In the genomic region with DNA sequence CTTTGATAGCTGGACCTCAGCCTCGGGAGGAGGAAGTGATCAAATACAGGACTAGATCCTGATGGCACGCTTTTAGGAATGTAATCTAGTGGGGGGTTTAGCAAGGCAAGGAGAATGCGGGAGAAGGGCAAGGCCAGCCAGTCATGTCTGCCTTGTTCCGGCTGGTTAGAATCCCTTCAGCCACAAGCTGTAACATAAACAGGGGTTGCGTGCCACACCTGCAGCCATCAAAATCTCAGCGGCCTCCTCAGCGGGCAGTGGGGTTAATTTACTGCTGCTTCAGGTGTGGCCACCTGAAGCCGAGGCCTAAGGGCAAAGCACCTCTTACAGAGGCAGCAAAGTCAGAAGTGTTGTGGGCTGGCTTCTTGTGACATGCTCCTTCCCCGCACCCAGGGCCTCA, we compare ENCODE assay signal across 8 mouse cellular contexts. TPM values are rescaled to one million over a fixed set of nuclear protein-coding genes. Genes with fewer than 3 reads are reported as not detected.
A peak's percentile ranks its signal among the peaks of the same experiment; 100 is the strongest.
DNase-seq lines count a peak whose midpoint lies in the region; ATAC-seq and TF ChIP-seq lines count a peak whose summit lies in the region.

Gene Ndrg4 (plus strand): TSS at position 350 of the 400 bp plus-strand sequence.

- H3K27ac ChIP-seq in kidney, embryonic 16.5 days (ENCODE audit: low read length) = no peak within 1 kb of the TSS
- no peak within 1 kb of the TSS for H3K27ac ChIP-seq in heart, embryonic 12.5 days (ENCODE audit: poor library complexity, severe bottlenecking)
- H3K27ac ChIP-seq in small intestine, adult 2 months (ENCODE audit: insufficient read depth, low read depth, low read length) = no peak within 1 kb of the TSS

- intact Hi-C loops in left cerebral cortex, postnatal 25 days (cut with DNase I) = no loop called here

- no peak for TF ChIP-seq POLR2A in small intestine, adult 2 months (IDR thresholded peaks at IDR 0.05; ENCODE audit: low read depth, low read length)

- peak within 1 kb of the TSS; percentile 55 for H3K9ac ChIP-seq in kidney, embryonic 16.5 days (replicated peaks; ENCODE audit: low read length)
- H3K9ac ChIP-seq in heart, embryonic 12.5 days = peak within 1 kb of the TSS; percentile 76

- H3K9me3 ChIP-seq in kidney, embryonic 16.5 days (ENCODE audit: low read length) = no peaks in the 10 kb centered on the region
- no peaks in the 10 kb centered on the region for H3K9me3 ChIP-seq in heart, embryonic 12.5 days (replicated peaks)

- DNase-seq in kidney, postnatal 10 days = no peak
- no peak for DNase-seq in adrenal gland, adult 8-10 months
- DNase-seq in left cerebral cortex, postnatal 25 days (ENCODE audit: low spot score in 2 of 2) = no peak
- no peak for DNase-seq in lung, postnatal 10 days
- DNase-seq in embryo, embryonic 9.5 days (ENCODE audit: extremely low spot score) = no peak

- peaks cover 62% of the 10 kb centered on the region for H3K27me3 ChIP-seq in kidney, embryonic 16.5 days (ENCODE audit: insufficient read depth, low read length)
- H3K27me3 ChIP-seq in heart, embryonic 12.5 days (replicated peaks) = peaks cover 79% of the 10 kb centered on the region
- peaks cover 33% of the 10 kb centered on the region for H3K27me3 ChIP-seq in small intestine, adult 2 months (ENCODE audit: control insufficient read depth, insufficient read depth, low read length)

- no peak for TF ChIP-seq CTCF in small intestine, adult 2 months (IDR thresholded peaks at IDR 0.05; ENCODE audit: extremely low read depth, insufficient read length, insufficient replicate concordance, low read depth, low read length)

- H3K4me1 ChIP-seq in kidney, embryonic 16.5 days (ENCODE audit: insufficient read depth, low read length) = peaks cover 15% of the 10 kb centered on the region
- peaks cover 7% of the 10 kb centered on the region for H3K4me1 ChIP-seq in heart, embryonic 12.5 days (replicated peaks)
- peaks cover 3% of the 10 kb centered on the region; the same call in 1 of the 2 replicates for H3K4me1 ChIP-seq in small intestine, adult 2 months (ENCODE audit: control insufficient read depth, insufficient read depth, insufficient read length, low read length)

- ATAC-seq in kidney, embryonic 16.5 days (ENCODE audit: low FRiP score, low TSS enrichment) = no peak
- ATAC-seq in heart, embryonic 12.5 days (ENCODE audit: insufficient number of reproducible peaks, low FRiP score) = no peak

- peak within 1 kb of the TSS; percentile 60 for H3K4me3 ChIP-seq in kidney, embryonic 16.5 days (ENCODE audit: low read length)
- H3K4me3 ChIP-seq in heart, embryonic 12.5 days = peak within 1 kb of the TSS; percentile 66
- peak within 1 kb of the TSS; percentile 51 for H3K4me3 ChIP-seq in small intestine, adult 2 months (ENCODE audit: low read depth, low read length)

- peak within 1 kb of the TSS; percentile 98 for H3K4me2 ChIP-seq in kidney, embryonic 16.5 days (replicated peaks; ENCODE audit: low read depth, low read length)
- H3K4me2 ChIP-seq in heart, embryonic 12.5 days = peak within 1 kb of the TSS; percentile 87

- H3K36me3 ChIP-seq in kidney, embryonic 16.5 days (ENCODE audit: insufficient read depth, low read length) = no peaks in the 10 kb centered on the region
- H3K36me3 ChIP-seq in heart, embryonic 12.5 days = no peaks in the 10 kb centered on the region
- no peaks in the 10 kb centered on the region for H3K36me3 ChIP-seq in small intestine, adult 2 months (ENCODE audit: control insufficient read depth, insufficient read depth, low read length)

- WGBS in kidney, embryonic 16.5 days = 24% methylated on average over 9 of the region's 9 CpGs
- 41% methylated on average over 9 of the region's 9 CpGs for WGBS in heart, embryonic 12.5 days
- WGBS in small intestine, adult 2 months = 44% methylated on average over 9 of the region's 9 CpGs

RNA-seq across cellular contexts. Expression of gene Ndrg4, which starts in this region (rescaled TPM):
- polyA plus RNA-seq in kidney, embryonic 16.5 days (2015; fragmentation: Nextera tagmentation; extraction: Ambion mirVana) = 20.1 and 23.7 TPM in 2 replicates
- total RNA-seq in adrenal gland, adult 8-10 months (2022) = 10 to 100 TPM; 28.1 to 50.5 (median 39.7) TPM
- 307 and 309 TPM in 2 replicates for polyA plus RNA-seq in heart, embryonic 12.5 days (2016; fragmentation: Nextera tagmentation; extraction: Ambion mirVana)
- 1,000 to 10,000 TPM; 1,687 to 1,794 TPM for total RNA-seq in left cerebral cortex, postnatal 25 days (2021)
- polyA plus RNA-seq in small intestine, adult 2 months (2012; rRNA removed) = 10.2 and 12.1 TPM in 2 replicates

Comparison
In these comparisons a context has a peak if more than half of its experiments do, and no peak if none do; other contexts are left out.
1. RNA of gene Ndrg4 (total RNA-seq): 1,687 to 1,794 TPM in left cerebral cortex, postnatal 25 days; 28.1 to 50.5 TPM in adrenal gland, adult 8-10 months; every median in the first group is over 10 times any median in the second.
2. RNA of gene Ndrg4 (polyA plus RNA-seq): 307 to 309 TPM in heart, embryonic 12.5 days; 20.1 to 23.7 TPM in kidney, embryonic 16.5 days and 10.2 to 12.1 TPM in small intestine, adult 2 months; every median in the first group is over 10 times any median in the second.
3. Peak in every context shown above with its lines, with median percentiles within 50 percentile points of each other: H3K4me3 ChIP-seq.